Mouse (Mus musculus) heart, embryonic 13.5 days (tissue): ENCODE results near the gene Hs6st1. TPM values are rescaled to one million over a fixed set of nuclear protein-coding genes. Genes with fewer than 3 reads are reported as not detected.

Experiments
- microRNA-seq: library from miRNA; unstranded; fragments of <30 nt; microRNA quantifications from one replicate; pipeline ENCODE4, GENCODE M21; 2016
- polyA plus RNA-seq: library from polyadenylated mRNA; unstranded; fragments of >200 nt; fragmentation: Nextera tagmentation; extraction: Ambion mirVana; gene quantifications from 2 replicates; pipeline ENCODE4 v1.2.1, GENCODE M21; 2015

Hs6st1 gene
- polyA plus RNA-seq, 1 experiment from 2014 or later: 4.2 TPM

Small RNA genes within 50 kb of the gene (microRNA-seq; reads per million reads assigned to microRNA genes)
- 2.2 reads per million, percentile 5 among the genes with 10 or more reads in this experiment for gene Mir6897

Other genes with a start within 250 kb of the Hs6st1 start
- gene Uggt1, start 176.3 kb downstream of the Hs6st1 start, polyA plus RNA-seq: 32.7 and 34.4 TPM in 2 replicates
- 3.7 and 4.7 TPM in 2 replicates for gene Neurl3, start 206.3 kb downstream of the Hs6st1 start, polyA plus RNA-seq
- gene Arid5a, start 239.3 kb downstream of the Hs6st1 start, polyA plus RNA-seq: 12.7 and 13.4 TPM in 2 replicates